Mouse (Mus musculus) urinary bladder, postnatal 10 days (tissue): ENCODE data around the gene Cubn.

Source experiments
- DNase-seq: peaks from one replicate; pipeline ENCODE4 v3.0.0; 2022; ENCODE audit warnings: low spot score

Cubn gene

DNA sequence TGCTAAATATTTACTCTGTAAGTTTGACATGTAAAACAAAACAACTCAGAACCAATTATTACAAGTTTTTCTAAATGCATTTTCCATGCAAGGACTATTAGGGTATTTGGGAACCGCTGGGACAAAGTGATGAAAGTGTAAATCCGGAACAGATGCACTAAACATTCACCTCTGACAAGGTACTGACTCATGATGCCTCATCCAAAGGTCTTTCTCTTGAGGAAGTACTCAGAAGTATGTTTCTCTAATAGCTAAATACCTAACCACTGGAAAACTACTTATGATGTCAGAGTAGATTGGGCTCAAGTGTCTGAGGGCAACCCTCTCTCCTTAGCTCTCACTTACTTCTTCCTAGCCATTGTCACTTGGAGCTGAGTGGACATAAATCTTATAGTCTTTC, 10.9 kb downstream of the Cubn start:
- no peak for DNase-seq

DNA sequence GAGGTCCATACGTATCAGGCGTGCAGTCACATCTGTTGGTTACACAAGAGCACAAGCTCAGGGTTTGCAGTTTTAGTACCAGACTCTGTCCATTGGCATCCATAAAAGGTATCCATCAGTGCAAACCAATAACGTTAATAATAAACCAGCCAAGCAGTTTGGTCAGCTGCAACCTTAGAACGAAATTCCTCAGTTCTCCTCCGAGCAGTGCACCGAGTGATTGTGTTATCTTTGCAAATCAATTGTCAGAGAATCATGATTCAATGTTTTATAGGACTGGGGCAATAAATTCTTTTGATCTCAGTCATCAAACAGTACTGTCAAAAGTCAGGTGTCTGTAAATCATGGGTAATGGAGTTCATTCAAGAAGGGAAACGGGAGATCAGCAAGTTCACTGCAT, 12.4 kb downstream of the Cubn start:
- DNase-seq = no peak

DNA sequence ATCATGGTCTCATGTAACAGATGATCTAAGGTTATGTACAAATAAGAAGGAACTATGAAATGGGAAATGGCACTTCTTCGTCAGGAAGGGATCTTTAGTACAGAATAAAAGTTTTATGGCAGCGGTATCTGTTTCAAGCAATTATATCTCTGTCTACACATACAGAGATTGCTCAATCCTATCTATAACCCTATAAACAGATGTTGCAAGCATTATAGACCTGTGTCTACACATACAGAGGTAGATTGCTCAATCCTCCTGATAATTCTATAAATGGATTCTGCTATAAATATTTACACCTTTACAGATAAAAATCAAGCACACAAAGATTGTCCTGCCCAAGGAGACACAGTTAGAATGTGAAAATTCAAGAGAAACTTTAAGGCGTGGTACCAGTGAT, 21.5 kb downstream of the Cubn start:
- DNase-seq = no peak

DNA sequence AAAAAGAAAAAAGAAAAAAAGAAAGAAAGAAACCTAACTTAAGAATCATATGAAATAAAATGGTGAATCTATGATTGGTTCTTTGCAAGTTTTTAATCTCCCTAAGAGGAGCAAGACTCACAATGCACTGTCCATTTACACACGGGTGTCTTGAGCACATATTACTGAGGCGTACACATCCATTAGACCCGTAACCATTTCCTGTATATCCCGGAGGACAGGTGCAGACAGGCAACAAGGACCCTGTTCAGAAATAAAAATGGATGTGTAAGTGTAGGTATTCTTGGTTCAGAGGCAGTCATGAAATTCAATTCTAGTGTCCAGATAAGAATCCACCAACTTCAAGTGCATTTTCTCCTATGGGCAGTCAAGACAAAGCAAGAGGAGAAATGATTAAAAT, 22.0 kb downstream of the Cubn start:
- DNase-seq = no peak

DNA sequence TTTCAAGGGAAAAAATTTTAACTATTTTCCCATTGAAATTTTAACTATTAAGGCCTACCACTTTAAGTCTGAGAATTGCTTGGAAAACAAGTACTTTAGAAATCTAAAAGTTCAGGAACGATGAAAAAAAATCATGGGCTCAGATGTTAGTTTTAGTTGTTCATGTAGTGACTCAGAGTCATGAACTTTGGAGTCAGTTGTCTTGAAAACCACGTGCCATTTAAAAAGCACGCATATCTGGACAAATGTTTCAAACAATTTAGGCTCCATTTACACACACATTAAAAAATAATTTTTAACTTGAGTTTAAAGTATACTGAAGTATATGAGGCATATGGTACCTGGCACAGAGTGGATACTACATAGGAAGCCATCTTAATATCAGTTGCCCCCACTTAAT, 24.9 kb downstream of the Cubn start:
- DNase-seq = no peak

DNA sequence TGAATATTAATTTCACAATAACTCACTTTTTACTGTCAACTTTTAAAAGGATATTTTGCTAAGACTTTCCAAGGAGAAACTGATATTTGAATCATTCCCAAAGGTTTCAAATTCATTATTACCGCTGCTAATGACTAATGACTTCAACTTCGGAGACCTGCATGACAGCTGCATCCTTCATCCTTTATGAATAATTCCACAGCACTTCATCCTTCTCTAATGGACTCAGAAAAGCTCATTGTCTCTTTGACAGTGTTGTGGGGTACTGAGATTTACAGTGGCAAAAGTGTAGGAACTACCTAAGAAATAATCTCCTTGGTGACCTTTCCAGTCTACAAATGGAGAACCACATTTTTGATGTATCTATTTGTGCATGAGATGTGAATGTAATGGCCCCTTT, 33.5 kb downstream of the Cubn start:
- DNase-seq = no peak

DNA sequence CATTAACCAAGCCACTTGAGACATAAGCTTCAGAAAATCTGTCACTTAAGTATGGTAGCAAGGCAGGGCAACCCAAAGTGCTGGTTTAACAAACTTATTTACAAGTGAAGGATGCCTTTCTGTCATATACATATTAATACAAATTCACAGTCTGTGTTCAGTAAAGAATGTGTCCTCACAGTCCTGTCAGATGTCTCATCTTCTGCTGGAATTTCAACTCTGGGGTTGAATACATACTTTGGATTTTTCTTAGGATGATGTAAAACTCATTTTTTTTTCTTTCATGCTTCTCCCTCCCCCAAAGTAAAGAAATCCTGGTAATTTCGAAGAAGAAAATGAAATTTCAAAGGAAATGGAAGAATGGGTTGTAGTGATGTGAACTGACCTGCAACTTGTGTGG, 34.8 kb downstream of the Cubn start:
- no peak for DNase-seq

DNA sequence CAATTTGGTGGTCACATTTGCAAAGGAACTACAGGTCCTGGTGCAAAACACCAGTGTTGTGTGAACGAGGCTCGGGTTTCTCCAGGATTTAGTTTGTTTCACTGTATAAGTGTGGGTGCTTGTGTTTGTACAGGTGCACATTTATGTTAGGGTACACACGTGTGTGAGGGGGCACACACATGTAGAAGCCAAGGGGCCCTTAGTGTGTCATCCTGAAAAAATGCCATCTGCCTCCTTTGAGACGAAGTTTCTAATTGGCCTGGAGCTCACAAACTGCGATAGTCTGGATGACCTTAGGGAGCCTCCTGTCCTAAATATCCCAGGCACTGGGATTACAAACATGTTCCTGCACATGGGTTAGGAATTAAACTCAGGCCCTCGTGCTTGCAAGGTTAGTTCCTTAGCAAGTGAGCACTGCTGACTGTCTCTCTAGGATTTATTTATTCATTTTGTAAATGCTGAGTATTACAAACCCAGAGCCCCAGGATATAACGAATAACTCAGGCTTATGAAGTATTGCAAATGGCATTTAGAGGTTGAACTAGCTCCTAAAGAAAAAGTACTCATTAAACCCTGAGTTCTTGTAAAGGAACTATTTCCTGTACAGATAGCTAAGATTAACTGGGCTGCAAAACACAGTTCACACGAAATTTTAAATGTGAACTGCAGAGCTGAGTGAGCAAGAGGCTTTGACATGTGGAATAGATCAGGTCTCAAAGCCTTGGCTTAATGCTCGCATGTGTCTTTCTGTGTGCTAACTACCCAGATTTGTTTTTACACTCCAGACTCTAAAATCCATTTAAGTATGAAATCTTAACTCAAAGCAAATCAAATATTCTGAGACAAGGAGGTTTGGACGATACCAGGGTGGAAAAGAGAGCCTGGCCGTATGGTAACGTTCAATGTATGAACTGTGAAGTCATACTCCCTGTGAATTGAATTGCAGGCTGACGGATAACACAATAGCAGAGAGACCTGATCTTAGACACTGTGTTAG, 39.8 kb downstream of the Cubn start:
- no peak for DNase-seq

DNA sequence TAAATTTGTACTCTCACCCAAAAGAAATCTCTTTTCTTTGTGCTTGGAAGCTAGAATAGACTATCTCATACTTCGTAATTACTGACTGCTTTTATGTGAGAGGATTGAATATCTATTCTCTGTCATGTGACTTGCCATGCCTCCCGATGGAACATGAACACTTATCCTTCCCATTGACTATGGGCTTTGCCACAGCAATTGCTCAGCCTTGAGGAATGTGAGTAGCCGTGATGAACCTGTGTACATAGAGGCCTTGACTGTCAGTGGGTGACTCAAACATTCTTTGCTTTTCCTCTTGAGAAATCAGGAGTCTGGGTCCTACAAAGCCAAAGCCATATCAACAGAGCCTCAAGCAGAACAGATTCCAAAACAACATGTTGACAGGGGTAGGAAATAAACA, 40.7 kb downstream of the Cubn start:
- DNase-seq = no peak

DNA sequence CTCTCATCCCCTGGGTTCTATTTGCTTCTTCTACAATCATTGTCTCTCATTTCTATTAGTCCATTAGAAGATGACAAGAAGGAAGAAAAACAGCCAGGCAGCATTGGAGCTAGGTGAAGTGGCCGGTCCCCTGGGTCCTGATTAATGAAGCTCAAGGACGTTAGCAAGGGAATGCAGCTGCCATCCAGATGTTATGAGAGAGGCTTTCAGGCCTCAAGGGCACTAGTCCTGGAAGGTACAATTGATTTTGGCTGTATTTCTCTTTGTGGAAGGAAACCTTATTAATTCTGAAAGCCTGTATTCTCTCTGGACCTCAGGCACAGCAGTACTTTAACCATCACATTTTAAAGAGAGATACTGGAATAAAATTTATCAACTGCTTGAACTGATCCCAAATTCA, 41.1 kb downstream of the Cubn start:
- DNase-seq = no peak

DNA sequence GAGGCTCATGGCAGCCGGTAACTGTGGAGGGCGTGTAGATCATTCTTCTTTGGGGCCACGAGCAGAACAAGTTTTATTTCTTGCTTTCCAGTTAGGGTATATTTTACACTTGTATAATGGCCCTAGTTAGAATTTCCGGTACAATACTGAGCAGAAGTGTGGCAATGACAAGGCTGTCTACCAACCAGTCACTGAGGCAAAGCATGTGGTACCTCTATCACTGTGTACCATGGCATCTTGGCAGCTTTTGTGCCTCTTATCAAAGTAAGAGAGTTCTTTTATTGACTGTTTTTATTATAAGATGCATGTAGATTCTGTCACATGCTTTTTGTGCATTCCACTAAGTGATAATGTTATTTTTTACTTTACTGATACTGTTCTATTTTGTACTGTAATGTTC, 46.5 kb downstream of the Cubn start:
- no peak for DNase-seq

DNA sequence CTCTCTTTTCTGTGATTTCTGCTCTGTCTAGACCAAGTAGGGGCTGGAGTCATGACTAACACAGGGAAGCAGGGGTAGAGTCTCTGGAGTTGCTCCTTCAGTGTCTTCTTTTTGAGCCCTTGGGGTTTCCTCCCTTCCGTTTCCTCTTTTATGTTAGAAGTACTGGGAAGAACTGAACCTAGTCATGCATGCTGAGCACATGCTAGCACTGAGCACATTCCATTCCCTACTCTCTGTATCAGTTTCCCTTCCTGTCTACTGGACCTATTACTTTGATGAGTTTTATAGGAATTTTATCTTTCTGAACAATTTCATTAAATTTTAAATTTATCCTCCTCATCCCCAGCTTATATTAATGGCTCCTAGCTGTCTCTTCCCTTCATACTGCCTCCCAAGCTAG, 52.6 kb downstream of the Cubn start:
- no peak for DNase-seq

DNA sequence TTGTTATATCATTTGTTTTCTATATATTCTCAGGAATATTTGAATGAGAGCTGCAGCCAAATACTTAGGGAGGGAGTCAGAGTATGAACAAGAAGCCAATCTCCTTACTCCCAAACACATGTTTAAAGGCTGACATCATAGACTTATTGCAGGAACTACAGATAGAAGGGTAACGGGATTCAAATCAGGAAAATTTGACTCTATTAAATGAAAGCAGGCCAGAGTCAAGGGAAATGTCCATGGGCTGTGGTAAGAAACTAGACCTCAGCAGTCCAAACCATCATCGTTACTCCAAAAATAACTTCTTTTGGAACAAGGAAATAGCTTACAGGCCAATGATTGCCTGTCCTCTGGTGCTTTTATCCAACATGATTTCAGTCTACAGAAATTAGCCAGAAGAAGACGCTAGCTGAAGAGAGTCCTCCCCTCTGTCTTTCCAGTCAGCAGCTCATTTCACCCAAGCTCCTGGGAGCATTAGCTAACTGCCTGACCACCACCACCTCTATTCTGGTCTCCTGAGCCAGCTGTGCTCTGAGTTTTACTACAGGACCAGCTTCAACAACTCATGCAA, 53.3 kb downstream of the Cubn start:
- DNase-seq = no peak

DNA sequence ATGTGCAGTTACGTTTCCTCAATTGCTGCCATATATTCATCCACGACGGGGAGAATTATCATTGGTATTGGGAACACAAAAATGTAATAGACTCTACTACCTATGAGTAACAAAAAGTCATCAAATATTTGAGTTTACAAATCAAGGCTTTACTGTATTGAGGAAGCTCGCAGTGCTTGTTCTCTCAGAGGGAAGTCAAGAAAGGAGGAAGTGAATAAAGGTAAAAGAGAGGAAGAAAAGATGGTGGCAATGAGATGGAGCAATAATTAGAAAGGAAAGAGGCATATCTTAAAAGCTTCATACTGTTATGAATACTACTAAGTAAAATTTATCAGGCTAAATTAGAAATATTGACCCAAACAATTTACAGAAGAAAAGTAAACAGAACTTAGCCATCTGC, 59.6 kb downstream of the Cubn start:
- no peak for DNase-seq

DNA sequence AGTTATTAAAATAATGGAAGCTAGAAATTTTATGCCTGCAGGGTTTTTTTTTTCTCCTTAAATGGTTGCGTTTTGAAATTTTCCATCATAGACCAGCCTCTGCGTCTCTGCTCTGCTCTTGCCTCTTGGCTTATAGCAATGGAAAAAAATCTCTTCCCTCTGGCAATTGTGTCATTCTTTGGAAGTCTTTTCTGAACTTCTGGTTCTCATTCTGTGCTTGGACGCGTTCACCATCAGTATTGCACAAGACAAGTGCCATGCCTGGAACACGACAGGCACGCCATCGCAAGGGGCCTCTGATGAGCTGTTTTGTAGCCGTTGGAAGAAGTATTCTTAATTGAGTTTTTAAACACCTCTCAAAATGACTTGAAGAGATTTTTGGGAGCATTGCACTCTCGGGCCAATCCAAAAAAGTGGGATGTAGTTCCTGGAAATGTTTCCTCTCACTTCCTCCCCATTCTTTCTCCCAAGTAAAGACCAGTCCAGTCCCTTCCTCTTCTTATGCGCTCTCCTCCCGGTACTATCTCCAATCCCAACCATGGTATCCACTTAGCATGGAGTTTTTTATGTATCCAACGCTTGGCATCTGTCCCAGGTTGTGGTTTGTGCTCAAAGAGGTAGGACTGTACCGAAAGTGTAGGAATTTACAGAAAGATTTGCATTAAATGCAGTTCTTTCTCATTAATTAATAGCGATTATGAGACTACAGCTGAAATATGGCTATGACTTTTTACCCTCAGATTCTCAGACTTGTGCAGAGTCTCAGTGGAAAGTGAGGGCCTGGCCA, 69.4 kb downstream of the Cubn start:
- no peak for DNase-seq

DNA sequence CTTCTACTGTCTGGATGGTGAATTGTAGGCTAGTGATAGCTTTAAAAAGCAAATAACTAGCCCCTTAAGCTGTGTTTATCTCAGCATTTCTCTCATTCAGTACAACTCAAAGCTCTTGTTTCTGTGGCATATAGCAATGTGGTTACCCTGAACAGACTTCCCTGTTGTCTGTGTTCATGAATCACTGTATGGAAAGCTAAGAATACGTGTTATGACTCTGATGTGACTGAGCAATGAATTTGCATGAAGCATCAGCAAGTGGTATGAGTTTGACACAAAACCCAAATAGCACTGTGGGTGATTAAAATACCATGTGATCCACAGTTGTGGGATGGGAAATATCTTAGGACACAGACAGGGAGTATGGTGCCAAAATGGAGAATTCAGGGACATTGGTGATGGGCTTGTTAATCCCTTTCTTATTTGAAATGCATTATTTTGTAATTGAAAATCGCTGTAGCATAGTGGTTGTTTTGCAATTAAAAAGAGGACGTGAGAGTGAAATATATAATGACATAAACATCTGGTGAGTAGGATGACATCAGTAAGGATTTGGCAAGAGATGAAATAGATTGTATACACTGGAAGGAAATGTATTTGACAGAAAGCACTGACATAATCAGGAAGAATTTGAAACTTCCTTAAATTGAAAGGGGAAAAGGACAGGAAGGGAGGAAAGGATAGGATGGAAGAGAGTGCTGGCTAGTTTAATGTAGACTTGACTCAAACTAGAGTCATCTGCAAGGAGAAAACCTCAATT, 74.7 kb downstream of the Cubn start:
- DNase-seq = no peak

DNA sequence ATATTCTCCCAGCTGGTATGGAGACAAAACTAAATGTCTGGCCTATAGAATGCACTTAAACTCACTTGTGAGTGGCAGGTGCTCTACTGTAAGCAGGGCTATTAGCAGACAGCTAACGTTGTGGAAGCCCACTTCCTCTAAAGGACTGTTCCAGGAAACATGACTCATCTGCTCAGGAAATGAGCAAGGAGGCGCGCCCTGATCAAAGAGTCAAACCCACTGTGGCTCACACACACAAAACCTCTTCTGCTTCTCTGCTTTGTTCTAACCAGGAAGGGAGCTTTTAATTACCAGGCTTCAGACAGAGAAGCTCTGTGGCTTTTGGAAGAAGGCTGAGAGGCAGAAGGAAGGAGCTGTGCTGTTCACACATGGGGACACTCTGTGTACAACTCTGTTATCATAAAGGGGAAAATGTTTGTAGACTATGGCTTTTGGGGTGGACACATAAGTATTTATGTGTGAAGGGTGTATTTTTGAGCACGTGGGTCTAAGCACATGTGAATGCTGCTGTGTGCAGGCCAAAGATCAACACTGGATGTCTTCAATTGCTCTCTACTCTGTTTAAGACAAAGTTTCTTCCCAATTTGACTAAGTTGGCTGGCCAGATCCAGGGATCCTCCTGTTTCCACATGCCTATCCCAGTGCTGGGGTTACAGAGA, 78.0 kb downstream of the Cubn start:
- no peak for DNase-seq

DNA sequence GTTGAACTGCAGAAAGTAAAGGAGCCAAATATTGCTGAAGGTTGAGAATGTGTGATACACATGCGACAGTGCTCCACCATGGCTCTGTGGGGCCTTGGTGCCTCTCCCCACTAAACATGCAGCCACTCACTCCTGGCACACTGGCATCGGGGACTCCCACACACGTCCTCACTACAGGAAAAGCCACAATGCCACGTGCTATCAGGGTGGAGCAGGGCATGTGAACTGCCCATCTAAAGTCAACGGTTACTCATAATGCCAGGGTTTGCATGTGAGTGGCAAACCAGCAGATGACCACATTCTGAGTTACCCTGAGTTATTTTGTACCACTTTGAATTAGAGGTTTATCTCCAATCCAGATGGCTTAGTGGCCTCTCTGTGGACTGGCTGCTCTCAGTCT, 81.0 kb downstream of the Cubn start:
- DNase-seq = no peak

DNA sequence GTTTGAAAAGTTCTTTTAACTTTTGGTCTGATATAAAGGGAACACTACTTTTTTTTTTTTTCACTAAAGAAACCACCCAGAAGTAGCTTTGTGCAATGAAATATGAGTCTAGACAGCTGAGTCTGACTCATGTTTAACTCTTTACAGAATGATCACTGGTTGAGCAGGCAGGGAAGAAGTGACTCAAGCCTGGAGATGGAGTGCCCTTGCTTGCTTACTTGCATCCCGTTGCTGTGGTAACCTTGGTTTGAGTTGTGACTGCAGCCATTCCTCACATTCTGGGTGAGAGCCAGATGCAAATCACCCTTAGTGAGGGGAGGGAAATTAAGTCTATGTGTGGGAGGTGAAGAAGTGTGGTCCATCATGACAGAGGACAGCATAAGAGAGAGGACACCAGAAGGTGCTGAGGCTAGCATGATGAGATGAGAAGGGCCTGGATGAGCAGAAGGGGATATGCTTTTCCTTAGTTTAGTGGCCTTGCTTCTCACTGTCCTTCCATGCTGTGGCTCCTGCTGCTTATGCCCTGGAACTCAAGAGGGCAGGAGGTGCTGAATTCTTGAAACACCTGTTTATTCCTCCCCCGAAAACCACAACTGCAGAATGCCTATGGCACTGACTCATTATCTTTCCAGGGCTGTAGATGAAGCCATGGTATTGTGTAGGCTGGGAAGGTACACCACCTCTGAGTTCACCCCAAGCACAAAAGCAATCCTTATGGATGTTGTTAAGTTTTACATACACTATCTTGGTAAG, 81.7 kb downstream of the Cubn start:
- no peak for DNase-seq

DNA sequence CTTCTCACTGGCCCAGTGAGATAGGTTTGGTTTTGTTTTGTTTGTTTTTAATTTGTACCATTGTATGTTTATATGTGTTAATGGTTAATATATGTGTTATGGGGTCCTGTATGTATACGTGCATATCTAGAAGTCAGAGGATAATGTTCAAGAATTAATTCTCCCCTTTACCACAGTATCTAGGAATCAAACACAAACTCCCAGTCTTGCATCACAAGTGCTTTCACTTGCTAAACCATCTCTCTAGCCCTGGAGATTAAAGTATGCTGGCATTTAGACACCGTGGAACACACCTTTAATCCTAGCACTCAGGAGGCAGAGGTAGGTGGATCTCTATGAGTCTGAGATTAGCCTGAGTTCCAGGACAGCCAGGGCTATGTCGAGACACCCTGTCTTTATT, 83.3 kb downstream of the Cubn start:
- no peak for DNase-seq

DNA sequence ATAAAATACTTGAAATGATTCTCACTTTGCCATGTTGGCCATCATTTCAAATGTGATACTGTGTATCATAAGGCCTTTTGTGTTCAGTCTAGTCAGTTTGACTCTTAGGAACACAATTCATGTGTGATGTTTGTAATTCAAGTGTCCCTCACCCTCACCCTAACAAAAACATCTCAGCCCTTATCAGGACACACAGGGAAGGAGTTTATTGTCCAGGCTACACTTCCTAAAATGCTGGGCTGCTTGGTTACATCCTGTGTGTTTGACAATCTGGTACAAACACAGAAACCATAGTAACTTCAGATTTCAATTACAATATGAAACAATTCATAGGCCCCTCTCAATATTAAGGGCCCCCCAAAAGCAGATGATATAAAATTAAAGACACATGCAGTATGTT, 83.9 kb downstream of the Cubn start:
- DNase-seq = no peak
